Mouse (Mus musculus) cerebellum, adult 11-12 months (tissue): ENCODE measurements at regions not wholly inside any gene's neighbourhood (a gene's known extent, or its start where the extent isn't known, plus 50 kb on each side); places are given as distances from the start of the nearest gene placed in this dataset.
A peak's percentile ranks its signal among the peaks of the same experiment; 100 is the strongest.

ENCODE experiments used
- DNase-seq: peaks from one replicate; pipeline ENCODE4 v3.0.0; 2022

- no peak for DNase-seq
These were observed 177.2 kb upstream of the Rora start for GRCm38 (mm10) chr9:68476391-68476790.

- DNase-seq: no peak
These were observed 176.1 kb upstream of the Rora start for GRCm38 (mm10) chr9:68477466-68477865.

GRCm38 (mm10) chr9:68486646-68487045 is 166.9 kb upstream of the Rora start:
- peak; percentile 12 for DNase-seq

GRCm38 (mm10) chr9:68491151-68491550 is 162.4 kb upstream of the Rora start:
- no peak for DNase-seq

GRCm38 (mm10) chr9:68521218-68521617 is 132.4 kb upstream of the Rora start:
- no peak for DNase-seq

GRCm38 (mm10) chr9:68561767-68562552 is 91.6 kb upstream of the Rora start:
- DNase-seq: no peak

GRCm38 (mm10) chr9:68563206-68563605 is 90.4 kb upstream of the Rora start:
- DNase-seq: no peak

- DNase-seq: no peak
These were observed 67.8 kb upstream of the Rora start for GRCm38 (mm10) chr9:68585751-68586150.

GRCm38 (mm10) chr9:68591023-68591422 is 62.6 kb upstream of the Rora start:
- no peak for DNase-seq

GRCm38 (mm10) chr9:68592976-68593375 is 60.6 kb upstream of the Rora start:
- no peak for DNase-seq

- DNase-seq: no peak
These were observed 59.0 kb upstream of the Rora start for GRCm38 (mm10) chr9:68594586-68594985.
